Mouse (Mus musculus) layer of hippocampus, adult 2 months (tissue): ENCODE data around the gene Scaper. TPM values are rescaled to one million over a fixed set of nuclear protein-coding genes. Genes with fewer than 3 reads are reported as not detected.

Source experiments
- DNase-seq, 2 experiments: peaks; one replicate each; pipeline ENCODE4 v3.0.0; 2022; ENCODE audit warnings: low spot score in 2 of 2
- H3K27ac ChIP-seq: fragments of 200-600 bp; 2 replicates; pipeline ENCODE4 v1.8.1; 2022
- H3K4me3 ChIP-seq: fragments of 200-600 bp; 2 replicates; pipeline ENCODE4 v1.8.1; 2022; ENCODE audit warnings: mild to moderate bottlenecking
- CTCF ChIP-seq: fragments of 200-600 bp; conservative IDR thresholded peaks from 2 replicates; pipeline ENCODE4 v1.8.1; 2022; ENCODE audit warnings: antibody characterized with exemption, mild to moderate bottlenecking, moderate library complexity
- total RNA-seq, 2 experiments: library from RNA; stranded (reverse); gene quantifications; 2 replicates each; pipeline ENCODE4 v1.2.3; 2021

Scaper gene
- total RNA-seq, 2 experiments from 2014 or later: 31.2 to 34.0 TPM

GRCm38 (mm10) chr9:55509731-55510130 lies 428.2 kb downstream of the Scaper start:
- no peak overlapping the region for H3K27ac ChIP-seq
- TF ChIP-seq CTCF: no peak
- no peak for DNase-seq
- no peak overlapping the region for H3K4me3 ChIP-seq

GRCm38 (mm10) chr9:55508701-55509100 lies 429.2 kb downstream of the Scaper start:
- no peak for DNase-seq
- no peak for TF ChIP-seq CTCF
- Histone ChIP-seq H3K27ac (no peak overlapping the region), H3K4me3 (no peak overlapping the region)

- DNase-seq: no peak
- TF ChIP-seq CTCF: no peak
- H3K27ac ChIP-seq: no peak overlapping the region
- no peak overlapping the region for H3K4me3 ChIP-seq
Measured at GRCm38 (mm10) chr9:55507922-55508321, 430.0 kb downstream of the Scaper start.

Other genes starting within 250 kb of the Scaper start
- not detected for gene 4930563M21Rik, start 72.4 kb upstream of the Scaper start, total RNA-seq
- gene Rcn2, start 103.7 kb upstream of the Scaper start, total RNA-seq: 10 to 100 TPM; 91.8 to 92.3 TPM
- 1 to 10 TPM; 2.0 to 4.8 TPM for gene Pstpip1, start 151.8 kb upstream of the Scaper start, total RNA-seq
- 100 to 1,000 TPM; 309 to 331 TPM for gene Tspan3, start 227.4 kb upstream of the Scaper start, total RNA-seq